Mouse (Mus musculus): ENCODE results near the gene Aoc2. TPM values are rescaled to one million over a fixed set of nuclear protein-coding genes. Genes with fewer than 3 reads are reported as not detected.
"Not testable (repeated sequence)": the region's sequence is repeated elsewhere in the genome, so short reads cannot be mapped to it uniquely, and the experiment has no call there.

Aoc2 gene
- polyA plus RNA-seq, 1 experiment from 2014 or later, result 3.5 TPM

GRCm38 (mm10) chr11:101367326-101367935 is 42.6 kb downstream of the Aoc2 start, which contains the start of gene G6pc:
Gene G6pc, plus strand, starts transcription at chr11:101367561.
- no peaks in the 10 kb centered on the region for H3K9me3 ChIP-seq (replicated peaks)
- ATAC-seq (ENCODE audit: low FRiP score), result no peak
- no peak within 1 kb of the TSS for H3K4me2 ChIP-seq (replicated peaks)
- H3K9ac ChIP-seq, result no peak within 1 kb of the TSS
- no peak within 1 kb of the TSS for H3K27ac ChIP-seq
- no peaks in the 10 kb centered on the region for H3K27me3 ChIP-seq
- no peaks in the 10 kb centered on the region for H3K36me3 ChIP-seq
- no peaks in the 10 kb centered on the region for H3K4me1 ChIP-seq
- WGBS, result 86% methylated on average over 8 of the region's 8 CpGs
- H3K4me3 ChIP-seq, result no peak within 1 kb of the TSS

GRCm38 (mm10) chr11:101370141-101370540 is 45.3 kb downstream of the Aoc2 start:
- H3K27ac ChIP-seq, result no peak overlapping the region
- ATAC-seq (ENCODE audit: low FRiP score), result no peak
- 79% methylated on average over 5 of the region's 5 CpGs for WGBS
- H3K27me3 ChIP-seq, result no peaks in the 10 kb centered on the region
- H3K4me2 ChIP-seq (replicated peaks), result no peak overlapping the region
- no peaks in the 10 kb centered on the region for H3K36me3 ChIP-seq
- no peak overlapping the region for H3K4me3 ChIP-seq
- H3K9me3 ChIP-seq (replicated peaks), result no peaks in the 10 kb centered on the region
- H3K4me1 ChIP-seq, result no peaks in the 10 kb centered on the region
- H3K9ac ChIP-seq, result no peak overlapping the region

- H3K27ac ChIP-seq, result no peak overlapping the region
- no peaks in the 10 kb centered on the region for H3K27me3 ChIP-seq
- ATAC-seq (ENCODE audit: low FRiP score), result no peak
- no peak overlapping the region for H3K9ac ChIP-seq
- no peaks in the 10 kb centered on the region for H3K36me3 ChIP-seq
- no peak overlapping the region for H3K4me3 ChIP-seq
- no peaks in the 10 kb centered on the region for H3K4me1 ChIP-seq
- WGBS, result 76% methylated on average over 7 of the region's 7 CpGs
- no peaks in the 10 kb centered on the region for H3K9me3 ChIP-seq (replicated peaks)
- no peak overlapping the region for H3K4me2 ChIP-seq (replicated peaks)
Observed at GRCm38 (mm10) chr11:101374421-101374938, 49.6 kb downstream of the Aoc2 start.

GRCm38 (mm10) chr11:101378196-101378595 is 53.3 kb downstream of the Aoc2 start:
- 91% methylated on average over 8 of the region's 8 CpGs for WGBS
- H3K27me3 ChIP-seq; H3K4me3 ChIP-seq; H3K27ac ChIP-seq; H3K9me3 ChIP-seq (replicated peaks); H3K9ac ChIP-seq; H3K36me3 ChIP-seq; H3K4me2 ChIP-seq (replicated peaks); ATAC-seq (ENCODE audit: low FRiP score); H3K4me1 ChIP-seq: not testable (repeated sequence)

GRCm38 (mm10) chr11:101378926-101379325 is 54.1 kb downstream of the Aoc2 start:
- WGBS, result 87% methylated on average over 6 of the region's 6 CpGs
- Histone ChIP-seq H3K9me3 (replicated peaks) (no peaks in the 10 kb centered on the region), H3K9ac (no peak overlapping the region), H3K4me2 (replicated peaks) (no peak overlapping the region), H3K27ac (no peak overlapping the region), H3K27me3 (no peaks in the 10 kb centered on the region), H3K36me3 (no peaks in the 10 kb centered on the region), H3K4me1 (no peaks in the 10 kb centered on the region), H3K4me3 (no peak overlapping the region)
- no peak for ATAC-seq (ENCODE audit: low FRiP score)

Small RNA genes lying within 50 kb of the gene (microRNA-seq; reads per million reads assigned to microRNA genes)
- gene Gm25593, result not detected

Other genes with a start within 250 kb of the Aoc2 start
- 0.23 and 0.26 TPM in 2 replicates for gene Hsd17b1, start 246.7 kb upstream of the Aoc2 start, polyA plus RNA-seq (2016; fragmentation: Nextera tagmentation; extraction: Ambion mirVana)
- gene Coasy, start 242.5 kb upstream of the Aoc2 start, polyA plus RNA-seq (2016; fragmentation: Nextera tagmentation; extraction: Ambion mirVana), result 45.6 and 51.2 TPM in 2 replicates
- gene Mlx, start 237.8 kb upstream of the Aoc2 start, polyA plus RNA-seq (2016; fragmentation: Nextera tagmentation; extraction: Ambion mirVana), result 62.1 and 62.4 TPM in 2 replicates
- 30.5 and 34.3 TPM in 2 replicates for gene Psmc3ip, start 229.6 kb upstream of the Aoc2 start, polyA plus RNA-seq (2016; fragmentation: Nextera tagmentation; extraction: Ambion mirVana)
- 23.2 and 25.1 TPM in 2 replicates for gene Retreg3, start 205.2 kb upstream of the Aoc2 start, polyA plus RNA-seq (2016; fragmentation: Nextera tagmentation; extraction: Ambion mirVana)
- 81.6 and 83.2 TPM in 2 replicates for gene Tubg1, start 205.1 kb upstream of the Aoc2 start, polyA plus RNA-seq (2016; fragmentation: Nextera tagmentation; extraction: Ambion mirVana)
- gene Tubg2, start 169.2 kb upstream of the Aoc2 start, polyA plus RNA-seq (2016; fragmentation: Nextera tagmentation; extraction: Ambion mirVana), result 10.4 and 12.9 TPM in 2 replicates
- 0.97 and 1.2 TPM in 2 replicates for gene Cntnap1, start 154.5 kb upstream of the Aoc2 start, polyA plus RNA-seq (2016; fragmentation: Nextera tagmentation; extraction: Ambion mirVana)
- gene Plekhh3, start 153.7 kb upstream of the Aoc2 start, polyA plus RNA-seq (2016; fragmentation: Nextera tagmentation; extraction: Ambion mirVana), result 14.3 and 15.4 TPM in 2 replicates
- gene Ccr10, start 149.6 kb upstream of the Aoc2 start, polyA plus RNA-seq (2016; fragmentation: Nextera tagmentation; extraction: Ambion mirVana), result 0.23 and 0.61 TPM in 2 replicates
- 17.3 and 18.5 TPM in 2 replicates for gene Ezh1, start 98.6 kb upstream of the Aoc2 start, polyA plus RNA-seq (2016; fragmentation: Nextera tagmentation; extraction: Ambion mirVana)
- gene Ramp2, start 79.0 kb upstream of the Aoc2 start, polyA plus RNA-seq (2016; fragmentation: Nextera tagmentation; extraction: Ambion mirVana), result 60.1 and 62.2 TPM in 2 replicates
- gene Vps25, start 71.4 kb upstream of the Aoc2 start, polyA plus RNA-seq (2016; fragmentation: Nextera tagmentation; extraction: Ambion mirVana), result 90.9 and 97.4 TPM in 2 replicates
- gene Wnk4, start 64.5 kb upstream of the Aoc2 start, polyA plus RNA-seq (2016; fragmentation: Nextera tagmentation; extraction: Ambion mirVana), result 8.5 and 9.5 TPM in 2 replicates
- gene Cntd1, start 46.1 kb upstream of the Aoc2 start, polyA plus RNA-seq (2016; fragmentation: Nextera tagmentation; extraction: Ambion mirVana), result 1.5 TPM in 2 replicates
- 195 and 210 TPM in 2 replicates for gene Coa3, start 45.9 kb upstream of the Aoc2 start, polyA plus RNA-seq (2016; fragmentation: Nextera tagmentation; extraction: Ambion mirVana)
- 154 and 158 TPM in 2 replicates for gene Becn1, start 22.8 kb upstream of the Aoc2 start, polyA plus RNA-seq (2016; fragmentation: Nextera tagmentation; extraction: Ambion mirVana)
- gene Psme3, start 8.8 kb upstream of the Aoc2 start, polyA plus RNA-seq (2016; fragmentation: Nextera tagmentation; extraction: Ambion mirVana), result 157 and 169 TPM in 2 replicates
- gene Aoc3, start 5.5 kb downstream of the Aoc2 start, polyA plus RNA-seq (2016; fragmentation: Nextera tagmentation; extraction: Ambion mirVana), result 0.07 TPM in 1 of 2 replicates, not detected in the other
- not detected in 2 replicates for gene G6pc, start 42.5 kb downstream of the Aoc2 start, polyA plus RNA-seq (2016; fragmentation: Nextera tagmentation; extraction: Ambion mirVana)
- 77.7 and 79.0 TPM in 2 replicates for gene Aarsd1, start 92.6 kb downstream of the Aoc2 start, polyA plus RNA-seq (2016; fragmentation: Nextera tagmentation; extraction: Ambion mirVana)
- gene Gm27029, start 99.7 kb downstream of the Aoc2 start, polyA plus RNA-seq (2016; fragmentation: Nextera tagmentation; extraction: Ambion mirVana), result 7.4 and 8.1 TPM in 2 replicates
- gene Rundc1, start 100.0 kb downstream of the Aoc2 start, polyA plus RNA-seq (2016; fragmentation: Nextera tagmentation; extraction: Ambion mirVana), result 27.6 and 29.4 TPM in 2 replicates
- gene Ptges3l, start 100.3 kb downstream of the Aoc2 start, polyA plus RNA-seq (2016; fragmentation: Nextera tagmentation; extraction: Ambion mirVana), result 3.0 and 5.9 TPM in 2 replicates
- gene Rpl27, start 117.2 kb downstream of the Aoc2 start, polyA plus RNA-seq (2016; fragmentation: Nextera tagmentation; extraction: Ambion mirVana), result 320 and 344 TPM in 2 replicates
- 4.2 and 5.7 TPM in 2 replicates for gene Ifi35, start 123.3 kb downstream of the Aoc2 start, polyA plus RNA-seq (2016; fragmentation: Nextera tagmentation; extraction: Ambion mirVana)
- 112 and 121 TPM in 2 replicates for gene Rnd2, start 139.9 kb downstream of the Aoc2 start, polyA plus RNA-seq (2016; fragmentation: Nextera tagmentation; extraction: Ambion mirVana)
- gene Vat1, start 141.2 kb downstream of the Aoc2 start, polyA plus RNA-seq (2016; fragmentation: Nextera tagmentation; extraction: Ambion mirVana), result 94.8 and 95.7 TPM in 2 replicates
- 11.2 and 12.1 TPM in 2 replicates for gene Brca1, start 226.9 kb downstream of the Aoc2 start, polyA plus RNA-seq (2016; fragmentation: Nextera tagmentation; extraction: Ambion mirVana)
- 122 and 128 TPM in 2 replicates for gene Nbr1, start 227.1 kb downstream of the Aoc2 start, polyA plus RNA-seq (2016; fragmentation: Nextera tagmentation; extraction: Ambion mirVana)

All from hindbrain, embryonic 12.5 days (tissue).